12 mouse cellular contexts compared by ENCODE assay signal in the genomic region with DNA sequence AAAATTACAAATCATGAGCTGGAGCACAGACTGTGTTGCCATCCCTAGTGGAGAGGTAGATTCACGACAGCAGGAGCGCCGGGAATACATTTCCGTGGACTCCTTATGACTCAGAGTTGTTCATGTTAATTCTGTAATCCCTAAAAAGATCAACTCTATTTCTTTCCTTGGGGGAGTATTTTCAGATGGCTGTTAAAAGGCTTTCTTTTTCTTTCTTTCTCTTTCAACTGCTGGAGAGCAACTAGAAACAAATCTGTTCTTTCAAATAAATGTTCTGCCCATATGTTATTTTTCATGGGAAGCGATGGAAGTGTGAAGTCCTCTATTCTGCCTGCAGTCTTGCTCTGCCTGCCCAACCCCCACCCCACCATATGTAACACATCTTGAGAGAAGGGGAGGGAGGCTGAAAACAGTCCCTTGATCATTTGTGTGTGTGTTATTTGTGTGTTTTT.
DNase-seq lines count a peak whose midpoint lies in the region; ATAC-seq lines count a peak whose summit lies in the region.
"Had no signal": no experiment of that assay in that cellular context is flagged by ENCODE, and none has a peak within 500 bp of the region (broad histone marks: within the 10 kb centered on the region; RNA-seq: fewer than 3 reads in every experiment).

No protein-coding gene starts in this region.

- peak overlapping the region; percentile 5; the same call in 1 of the 2 replicates for H3K27ac ChIP-seq in embryonic facial prominence, embryonic 13.5 days
- peak overlapping the region; percentile 0; the same call in 1 of the 2 replicates for H3K27ac ChIP-seq in limb, embryonic 13.5 days
- H3K27ac ChIP-seq: liver, embryonic 13.5 days; neural tube, embryonic 15.5 days had no signal

- WGBS in embryonic facial prominence, embryonic 13.5 days, result 54% methylated on average over 5 of the region's 5 CpGs
- 51% methylated on average over 5 of the region's 5 CpGs for WGBS in limb, embryonic 13.5 days

- DNase-seq in embryo, embryonic 10.5 days (ENCODE audit: low spot score), result peak; percentile 28
- no peak for DNase-seq in embryo, embryonic 10 days (ENCODE audit: low spot score)
- DNase-seq in layer of hippocampus, adult 9-11 months, result peak; percentile 71
- DNase-seq in testis, postnatal 10 days (ENCODE audit: low spot score), result no peak
- no peak for DNase-seq in lung, postnatal 36 days
- no peak for DNase-seq in retina, postnatal 1 day
- DNase-seq: adrenal gland, postnatal 25 days; heart, adult 18-20 months; liver, embryonic 13.5 days had no signal

- H3K9ac ChIP-seq in embryonic facial prominence, embryonic 13.5 days, result no peak overlapping the region
- H3K9ac ChIP-seq in limb, embryonic 13.5 days, result no peak overlapping the region
- H3K9ac ChIP-seq: liver, embryonic 13.5 days; neural tube, embryonic 15.5 days had no signal

- no peak overlapping the region for H3K4me2 ChIP-seq in embryonic facial prominence, embryonic 13.5 days
- no peak overlapping the region for H3K4me2 ChIP-seq in limb, embryonic 13.5 days (replicated peaks)
- H3K4me2 ChIP-seq: liver, embryonic 13.5 days; neural tube, embryonic 15.5 days had no signal

- peaks cover 8% of the 10 kb centered on the region; the same call in 1 of the 2 replicates for H3K4me1 ChIP-seq in embryonic facial prominence, embryonic 13.5 days
- peaks cover 13% of the 10 kb centered on the region; the same call in 1 of the 2 replicates for H3K4me1 ChIP-seq in limb, embryonic 13.5 days
- H3K4me1 ChIP-seq: liver, embryonic 13.5 days; neural tube, embryonic 15.5 days had no signal

- no peak overlapping the region for H3K4me3 ChIP-seq in embryonic facial prominence, embryonic 13.5 days
- no peak overlapping the region for H3K4me3 ChIP-seq in limb, embryonic 13.5 days
- H3K4me3 ChIP-seq: liver, embryonic 13.5 days; neural tube, embryonic 15.5 days had no signal

- no peaks in the 10 kb centered on the region for H3K9me3 ChIP-seq in embryonic facial prominence, embryonic 13.5 days
- H3K9me3 ChIP-seq in limb, embryonic 13.5 days, result no peaks in the 10 kb centered on the region
- H3K9me3 ChIP-seq: liver, embryonic 13.5 days; neural tube, embryonic 15.5 days had no signal

- no peaks in the 10 kb centered on the region for H3K27me3 ChIP-seq in embryonic facial prominence, embryonic 13.5 days
- no peaks in the 10 kb centered on the region for H3K27me3 ChIP-seq in limb, embryonic 13.5 days
- H3K27me3 ChIP-seq: liver, embryonic 13.5 days; neural tube, embryonic 15.5 days had no signal

- ATAC-seq in embryonic facial prominence, embryonic 13.5 days (ENCODE audit: insufficient number of reproducible peaks, insufficient read depth, low FRiP score, low TSS enrichment, low read depth), result no peak
- no peak for ATAC-seq in limb, embryonic 13.5 days (ENCODE audit: low FRiP score, low read depth)

- H3K36me3 ChIP-seq in embryonic facial prominence, embryonic 13.5 days, result no peaks in the 10 kb centered on the region
- no peaks in the 10 kb centered on the region for H3K36me3 ChIP-seq in limb, embryonic 13.5 days
- H3K36me3 ChIP-seq: liver, embryonic 13.5 days; neural tube, embryonic 15.5 days had no signal

Comparison
In these comparisons a context has a peak if more than half of its experiments do, and no peak if none do; other contexts are left out.
1. DNase-seq: peak in embryo, embryonic 10.5 days (single experiment) and layer of hippocampus, adult 9-11 months (single experiment); none in embryo, embryonic 10 days (single experiment), testis, postnatal 10 days (single experiment), lung, postnatal 36 days (single experiment) and retina, postnatal 1 day (single experiment).